10 mouse cellular contexts compared by ENCODE assay signal in genomic region chr6:11727370-11727769, GRCm38 (mm10).
A peak's percentile ranks its signal among the peaks of the same experiment; 100 is the strongest.
DNase-seq lines count a peak whose midpoint lies in the region; ATAC-seq lines count a peak whose summit lies in the region.
"Had no signal": no experiment of that assay in that cellular context is flagged by ENCODE, and none has a peak within 500 bp of the region (broad histone marks: within the 10 kb centered on the region; RNA-seq: fewer than 3 reads in every experiment).

No protein-coding gene starts in this region.

- no peak overlapping the region for H3K4me3 ChIP-seq in kidney, embryonic 15.5 days (replicated peaks)
- H3K4me3 ChIP-seq in kidney, embryonic 14.5 days (ENCODE audit: low read length), result no peak overlapping the region
- H3K4me3 ChIP-seq in midbrain, embryonic 15.5 days, result no peak overlapping the region
- H3K4me3 ChIP-seq: heart, embryonic 13.5 days had no signal

- no peak overlapping the region for H3K9ac ChIP-seq in kidney, embryonic 15.5 days
- no peak overlapping the region for H3K9ac ChIP-seq in kidney, embryonic 14.5 days (ENCODE audit: low read depth, low read length)
- no peak overlapping the region for H3K9ac ChIP-seq in midbrain, embryonic 15.5 days
- H3K9ac ChIP-seq: heart, embryonic 13.5 days had no signal

- H3K27me3 ChIP-seq in kidney, embryonic 15.5 days, result no peaks in the 10 kb centered on the region
- no peaks in the 10 kb centered on the region for H3K27me3 ChIP-seq in kidney, embryonic 14.5 days (ENCODE audit: control insufficient read depth, insufficient read depth, low read length)
- H3K27me3 ChIP-seq in midbrain, embryonic 15.5 days (replicated peaks), result no peaks in the 10 kb centered on the region
- H3K27me3 ChIP-seq: heart, embryonic 13.5 days had no signal

- H3K27ac ChIP-seq in kidney, embryonic 15.5 days, result no peak overlapping the region
- no peak overlapping the region for H3K27ac ChIP-seq in kidney, embryonic 14.5 days (ENCODE audit: low read depth, low read length)
- peak overlapping the region; percentile 42; the same call in 1 of the 2 replicates for H3K27ac ChIP-seq in midbrain, embryonic 15.5 days
- H3K27ac ChIP-seq: heart, embryonic 13.5 days; macrophage had no signal

- ATAC-seq in kidney, embryonic 15.5 days (replicated peaks; ENCODE audit: low FRiP score), result peak; percentile 85
- ATAC-seq in kidney, embryonic 14.5 days (ENCODE audit: low FRiP score, low TSS enrichment), result no peak
- peak; percentile 96 for ATAC-seq in midbrain, embryonic 15.5 days (replicated peaks)

- no peaks in the 10 kb centered on the region for H3K4me1 ChIP-seq in kidney, embryonic 15.5 days
- H3K4me1 ChIP-seq in kidney, embryonic 14.5 days (ENCODE audit: control insufficient read depth, insufficient read depth, low read length), result no peaks in the 10 kb centered on the region
- H3K4me1 ChIP-seq in midbrain, embryonic 15.5 days, result no peaks in the 10 kb centered on the region
- H3K4me1 ChIP-seq: heart, embryonic 13.5 days had no signal

- no peaks in the 10 kb centered on the region for H3K9me3 ChIP-seq in kidney, embryonic 15.5 days (replicated peaks)
- no peaks in the 10 kb centered on the region for H3K9me3 ChIP-seq in kidney, embryonic 14.5 days (ENCODE audit: control insufficient read depth, low read length)
- H3K9me3 ChIP-seq in midbrain, embryonic 15.5 days, result no peaks in the 10 kb centered on the region
- H3K9me3 ChIP-seq: heart, embryonic 13.5 days had no signal

- DNase-seq in c-Kit-negative CD71-positive TER-119-positive erythroid progenitor cells, embryonic 14.5 days (ENCODE audit: low read depth, low spot score), result peak; percentile 63
- peak; percentile 19 to 50 for DNase-seq in kidney, postnatal 25 days
- no peak for DNase-seq in cerebellum, postnatal 36 days
- no peak for DNase-seq in cerebellum, postnatal 25 days
- no peak for DNase-seq in urinary bladder, postnatal 4 days (ENCODE audit: low spot score in 2 of 2)

- no peak overlapping the region for H3K4me2 ChIP-seq in kidney, embryonic 15.5 days
- H3K4me2 ChIP-seq in kidney, embryonic 14.5 days (replicated peaks; ENCODE audit: low read depth, low read length), result no peak overlapping the region
- no peak overlapping the region for H3K4me2 ChIP-seq in midbrain, embryonic 15.5 days
- H3K4me2 ChIP-seq: heart, embryonic 13.5 days had no signal

- no peaks in the 10 kb centered on the region for H3K36me3 ChIP-seq in kidney, embryonic 15.5 days
- H3K36me3 ChIP-seq in kidney, embryonic 14.5 days (ENCODE audit: control insufficient read depth, insufficient read depth, low read length), result no peaks in the 10 kb centered on the region
- no peaks in the 10 kb centered on the region for H3K36me3 ChIP-seq in midbrain, embryonic 15.5 days (replicated peaks)
- H3K36me3 ChIP-seq: heart, embryonic 13.5 days had no signal

- WGBS in kidney, embryonic 15.5 days, result 34% methylated on average over 5 of the region's 5 CpGs
- WGBS in kidney, embryonic 14.5 days, result 53% methylated on average over 5 of the region's 5 CpGs
- 33% methylated on average over 5 of the region's 5 CpGs for WGBS in midbrain, embryonic 15.5 days

Comparison
In these comparisons a context has a peak if more than half of its experiments do, and no peak if none do; other contexts are left out.
1. DNase-seq: peak in c-Kit-negative CD71-positive TER-119-positive erythroid progenitor cells, embryonic 14.5 days (single experiment) and kidney, postnatal 25 days (2 of 2); none in cerebellum, postnatal 36 days (0 of 2), cerebellum, postnatal 25 days (0 of 2) and urinary bladder, postnatal 4 days (0 of 2).